Mouse (Mus musculus): Measurements from ENCODE around the gene Nav1. TPM values are rescaled to one million over a fixed set of nuclear protein-coding genes. Genes with fewer than 3 reads are reported as not detected.

Gene Nav1
- polyA plus RNA-seq, 1 experiment from 2014 or later: 18.0 TPM

- no peaks in the 10 kb centered on the region for H3K36me3 ChIP-seq (ENCODE audit: control insufficient read depth, insufficient read depth, low read length)
- no peak overlapping the region for H3K4me3 ChIP-seq (ENCODE audit: low read depth, low read length)
- H3K9me3 ChIP-seq (ENCODE audit: control insufficient read depth, low read length): no peaks in the 10 kb centered on the region
- DNase-seq (ENCODE audit: low spot score) (no peak), ATAC-seq (ENCODE audit: low read depth) (no peak)
- H3K4me1 ChIP-seq (ENCODE audit: control insufficient read depth, insufficient read depth, low read length): no peaks in the 10 kb centered on the region
- no peak overlapping the region for H3K4me2 ChIP-seq (ENCODE audit: low read depth, low read length)
- no peaks in the 10 kb centered on the region for H3K27me3 ChIP-seq (replicated peaks; ENCODE audit: control insufficient read depth, insufficient read depth, low read length)
- H3K27ac ChIP-seq (replicated peaks; ENCODE audit: low read depth, low read length): no peak overlapping the region
- no peak overlapping the region for H3K9ac ChIP-seq (ENCODE audit: low read depth, low read length)
- WGBS: 79% methylated on average over 6 of the region's 6 CpGs
These were observed 13.4 kb downstream of the Nav1 start for GRCm38 (mm10) chr1:135593560-135594278.

GRCm38 (mm10) chr1:135590776-135591175, 16.3 kb downstream of the Nav1 start:
- Histone ChIP-seq H3K36me3 (ENCODE audit: control insufficient read depth, insufficient read depth, low read length) (no peaks in the 10 kb centered on the region), H3K27ac (replicated peaks; ENCODE audit: low read depth, low read length) (no peak overlapping the region), H3K4me3 (ENCODE audit: low read depth, low read length) (no peak overlapping the region), H3K27me3 (replicated peaks; ENCODE audit: control insufficient read depth, insufficient read depth, low read length) (no peaks in the 10 kb centered on the region), H3K9ac (ENCODE audit: low read depth, low read length) (no peak overlapping the region), H3K4me1 (ENCODE audit: control insufficient read depth, insufficient read depth, low read length) (no peaks in the 10 kb centered on the region; the same call in 1 of the 2 replicates), H3K9me3 (ENCODE audit: control insufficient read depth, low read length) (no peaks in the 10 kb centered on the region), H3K4me2 (ENCODE audit: low read depth, low read length) (no peak overlapping the region)
- 66% methylated on average over 9 of the region's 9 CpGs for WGBS
- ATAC-seq (ENCODE audit: low read depth) (no peak), DNase-seq (ENCODE audit: low spot score) (peak; percentile 62)

GRCm38 (mm10) chr1:135588973-135589372, 18.1 kb downstream of the Nav1 start:
- WGBS: 65% methylated on average over 3 of the region's 3 CpGs
- no peaks in the 10 kb centered on the region for H3K9me3 ChIP-seq (ENCODE audit: control insufficient read depth, low read length)
- H3K27me3 ChIP-seq (replicated peaks; ENCODE audit: control insufficient read depth, insufficient read depth, low read length): peaks cover 3% of the 10 kb centered on the region
- no peak overlapping the region for H3K27ac ChIP-seq (replicated peaks; ENCODE audit: low read depth, low read length)
- DNase-seq (ENCODE audit: low spot score) (no peak), ATAC-seq (ENCODE audit: low read depth) (no peak)
- H3K36me3 ChIP-seq (ENCODE audit: control insufficient read depth, insufficient read depth, low read length): no peaks in the 10 kb centered on the region
- H3K4me3 ChIP-seq (ENCODE audit: low read depth, low read length): no peak overlapping the region
- H3K4me2 ChIP-seq (ENCODE audit: low read depth, low read length): no peak overlapping the region
- no peak overlapping the region for H3K9ac ChIP-seq (ENCODE audit: low read depth, low read length)
- H3K4me1 ChIP-seq (ENCODE audit: control insufficient read depth, insufficient read depth, low read length): peaks cover 10% of the 10 kb centered on the region

GRCm38 (mm10) chr1:135586903-135587302, 20.2 kb downstream of the Nav1 start:
- no peak overlapping the region for H3K27ac ChIP-seq (replicated peaks; ENCODE audit: low read depth, low read length)
- ATAC-seq (ENCODE audit: low read depth) (no peak), DNase-seq (ENCODE audit: low spot score) (no peak)
- no peaks in the 10 kb centered on the region for H3K36me3 ChIP-seq (ENCODE audit: control insufficient read depth, insufficient read depth, low read length)
- no peaks in the 10 kb centered on the region for H3K9me3 ChIP-seq (ENCODE audit: control insufficient read depth, low read length)
- no peak overlapping the region for H3K9ac ChIP-seq (ENCODE audit: low read depth, low read length)
- no peak overlapping the region for H3K4me3 ChIP-seq (ENCODE audit: low read depth, low read length)
- H3K4me1 ChIP-seq (ENCODE audit: control insufficient read depth, insufficient read depth, low read length): peaks cover 25% of the 10 kb centered on the region
- peaks cover 3% of the 10 kb centered on the region for H3K27me3 ChIP-seq (replicated peaks; ENCODE audit: control insufficient read depth, insufficient read depth, low read length)
- H3K4me2 ChIP-seq (ENCODE audit: low read depth, low read length): no peak overlapping the region

GRCm38 (mm10) chr1:135585573-135585972, 21.5 kb downstream of the Nav1 start:
- peak overlapping the region; percentile 67 for H3K27ac ChIP-seq (replicated peaks; ENCODE audit: low read depth, low read length)
- H3K36me3 ChIP-seq (ENCODE audit: control insufficient read depth, insufficient read depth, low read length): no peaks in the 10 kb centered on the region
- WGBS: 2% methylated on average over 14 of the region's 19 CpGs
- peaks cover 35% of the 10 kb centered on the region for H3K4me1 ChIP-seq (ENCODE audit: control insufficient read depth, insufficient read depth, low read length)
- no peaks in the 10 kb centered on the region for H3K9me3 ChIP-seq (ENCODE audit: control insufficient read depth, low read length)
- ATAC-seq (ENCODE audit: low read depth) (peak; percentile 80), DNase-seq (ENCODE audit: low spot score) (peak; percentile 88)
- H3K9ac ChIP-seq (ENCODE audit: low read depth, low read length): peak overlapping the region; percentile 68
- peak overlapping the region; percentile 95 for H3K4me2 ChIP-seq (ENCODE audit: low read depth, low read length)
- H3K4me3 ChIP-seq (ENCODE audit: low read depth, low read length): peak overlapping the region; percentile 65
- peaks cover 3% of the 10 kb centered on the region for H3K27me3 ChIP-seq (replicated peaks; ENCODE audit: control insufficient read depth, insufficient read depth, low read length)

- DNase-seq (ENCODE audit: low spot score): peak; percentile 72
- peak; percentile 66 for ATAC-seq (ENCODE audit: low read depth)
- peaks cover 3% of the 10 kb centered on the region for H3K27me3 ChIP-seq (replicated peaks; ENCODE audit: control insufficient read depth, insufficient read depth, low read length)
- no peaks in the 10 kb centered on the region for H3K36me3 ChIP-seq (ENCODE audit: control insufficient read depth, insufficient read depth, low read length)
- peak overlapping the region; percentile 95 for H3K4me2 ChIP-seq (ENCODE audit: low read depth, low read length)
- WGBS: 1% methylated on average over 47 of the region's 73 CpGs
- peak overlapping the region; percentile 67 for H3K27ac ChIP-seq (replicated peaks; ENCODE audit: low read depth, low read length)
- peak overlapping the region; percentile 65 for H3K4me3 ChIP-seq (ENCODE audit: low read depth, low read length)
- H3K4me1 ChIP-seq (ENCODE audit: control insufficient read depth, insufficient read depth, low read length): peaks cover 41% of the 10 kb centered on the region
- H3K9me3 ChIP-seq (ENCODE audit: control insufficient read depth, low read length): no peaks in the 10 kb centered on the region
- H3K9ac ChIP-seq (ENCODE audit: low read depth, low read length): peak overlapping the region; percentile 68
These were observed 22.2 kb downstream of the Nav1 start for GRCm38 (mm10) chr1:135584587-135585541.

GRCm38 (mm10) chr1:135583678-135584515, 23.2 kb downstream of the Nav1 start:
- Histone ChIP-seq H3K36me3 (ENCODE audit: control insufficient read depth, insufficient read depth, low read length) (no peaks in the 10 kb centered on the region), H3K4me3 (ENCODE audit: low read depth, low read length) (peak overlapping the region; percentile 65), H3K27me3 (replicated peaks; ENCODE audit: control insufficient read depth, insufficient read depth, low read length) (peaks cover 3% of the 10 kb centered on the region), H3K4me2 (ENCODE audit: low read depth, low read length) (peak overlapping the region; percentile 95), H3K9ac (ENCODE audit: low read depth, low read length) (peak overlapping the region; percentile 68), H3K27ac (replicated peaks; ENCODE audit: low read depth, low read length) (peak overlapping the region; percentile 67), H3K9me3 (ENCODE audit: control insufficient read depth, low read length) (no peaks in the 10 kb centered on the region), H3K4me1 (ENCODE audit: control insufficient read depth, insufficient read depth, low read length) (peaks cover 49% of the 10 kb centered on the region)
- DNase-seq (ENCODE audit: low spot score) (no peak), ATAC-seq (ENCODE audit: low read depth) (0 out of 2 replicates have a peak, but pooled peaks have one; percentile 7)
- WGBS: 4% methylated on average over 17 of the region's 21 CpGs

- no peaks in the 10 kb centered on the region for H3K9me3 ChIP-seq (ENCODE audit: control insufficient read depth, low read length)
- H3K36me3 ChIP-seq (ENCODE audit: control insufficient read depth, insufficient read depth, low read length): no peaks in the 10 kb centered on the region
- H3K27me3 ChIP-seq (replicated peaks; ENCODE audit: control insufficient read depth, insufficient read depth, low read length): peaks cover 3% of the 10 kb centered on the region
- H3K27ac ChIP-seq (replicated peaks; ENCODE audit: low read depth, low read length): peak overlapping the region; percentile 67
- WGBS: 5% methylated on average over 14 of the region's 15 CpGs
- peak; percentile 20 for ATAC-seq (ENCODE audit: low read depth)
- H3K4me3 ChIP-seq (ENCODE audit: low read depth, low read length): peak overlapping the region; percentile 65
- no peak for DNase-seq (ENCODE audit: low spot score)
- H3K4me1 ChIP-seq (ENCODE audit: control insufficient read depth, insufficient read depth, low read length): peaks cover 56% of the 10 kb centered on the region
- peak overlapping the region; percentile 95 for H3K4me2 ChIP-seq (ENCODE audit: low read depth, low read length)
- peak overlapping the region; percentile 68 for H3K9ac ChIP-seq (ENCODE audit: low read depth, low read length)
These were observed 23.9 kb downstream of the Nav1 start for GRCm38 (mm10) chr1:135583081-135583677.
